ENCODE assay signal across 24 mouse cellular contexts in the genomic region with DNA sequence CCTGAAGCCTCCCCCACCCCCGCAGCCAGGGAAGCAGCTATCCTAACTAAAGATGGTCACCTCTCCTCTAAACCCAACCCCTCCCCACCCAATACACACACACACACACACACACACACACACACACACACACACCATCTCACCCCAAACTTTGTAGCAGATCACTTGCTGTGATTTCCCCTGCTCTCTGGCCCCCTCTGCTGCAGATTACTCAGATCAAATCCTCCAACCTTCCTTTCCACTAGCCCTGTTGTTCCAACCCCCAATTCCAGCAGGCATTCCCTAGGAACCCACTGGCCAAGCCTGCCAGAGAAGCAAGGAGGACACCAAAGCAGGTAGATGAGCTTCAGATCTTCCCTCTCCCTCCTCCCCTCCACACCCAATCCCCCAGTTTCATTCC.
DNase-seq lines count a peak whose midpoint lies in the region; ATAC-seq and TF ChIP-seq lines count a peak whose summit lies in the region.
"Had no signal": no experiment of that assay in that cellular context is flagged by ENCODE, and none has a peak within 500 bp of the region (broad histone marks: within the 10 kb centered on the region; RNA-seq: fewer than 3 reads in every experiment).

No protein-coding gene starts in this region.

- H3K9me3 ChIP-seq in heart, postnatal 0 days (replicated peaks; ENCODE audit: control insufficient read depth, low read length) = no peaks in the 10 kb centered on the region
- no peaks in the 10 kb centered on the region for H3K9me3 ChIP-seq in heart, embryonic 12.5 days (replicated peaks)
- H3K9me3 ChIP-seq in liver, postnatal 0 days (ENCODE audit: low read length) = no peaks in the 10 kb centered on the region
- H3K9me3 ChIP-seq: forebrain, embryonic 13.5 days; heart, embryonic 15.5 days; lung, embryonic 15.5 days; midbrain, embryonic 12.5 days; neural tube, embryonic 12.5 days had no signal

- H3K9ac ChIP-seq in heart, postnatal 0 days (replicated peaks; ENCODE audit: low read depth, low read length) = no peak overlapping the region
- no peak overlapping the region for H3K9ac ChIP-seq in heart, embryonic 12.5 days
- H3K9ac ChIP-seq in liver, postnatal 0 days (replicated peaks) = no peak overlapping the region
- H3K9ac ChIP-seq: forebrain, embryonic 13.5 days; heart, embryonic 15.5 days; hindbrain, embryonic 14.5 days; lung, embryonic 15.5 days; midbrain, embryonic 12.5 days; neural tube, embryonic 12.5 days had no signal

- no peaks in the 10 kb centered on the region for H3K4me1 ChIP-seq in heart, postnatal 0 days (ENCODE audit: control insufficient read depth, insufficient read depth)
- no peaks in the 10 kb centered on the region for H3K4me1 ChIP-seq in heart, embryonic 12.5 days (replicated peaks)
- no peaks in the 10 kb centered on the region for H3K4me1 ChIP-seq in liver, postnatal 0 days (ENCODE audit: insufficient read depth)
- H3K4me1 ChIP-seq: forebrain, embryonic 13.5 days; heart, embryonic 15.5 days; lung, embryonic 15.5 days; midbrain, embryonic 12.5 days; neural tube, embryonic 12.5 days had no signal

- H3K27ac ChIP-seq in heart, postnatal 0 days (ENCODE audit: low read depth) = no peak overlapping the region
- no peak overlapping the region for H3K27ac ChIP-seq in heart, embryonic 12.5 days (ENCODE audit: poor library complexity, severe bottlenecking)
- H3K27ac ChIP-seq in liver, postnatal 0 days (ENCODE audit: low read depth) = no peak overlapping the region
- H3K27ac ChIP-seq: forebrain, embryonic 13.5 days; heart, embryonic 15.5 days; hindbrain, embryonic 14.5 days; left cerebral cortex, adult 2 months; lung, embryonic 15.5 days; midbrain, embryonic 12.5 days; neural tube, embryonic 12.5 days had no signal

- no peak for DNase-seq in heart, postnatal 0 days (ENCODE audit: low spot score)
- no peak for DNase-seq in liver, postnatal 0 days
- DNase-seq in liver = no peak
- DNase-seq in thymus, postnatal 4 days = peak; percentile 41
- DNase-seq in thymus, postnatal 25 days = no peak
- no peak for DNase-seq in adrenal gland, postnatal 25 days
- DNase-seq: adrenal gland, adult 8-10 months; cerebellum, adult 2 months; cerebellum, postnatal 25 days; heart, postnatal 4 days; left cerebral cortex, postnatal 4 days; right cerebral cortex, postnatal 14 days; thymus, postnatal 36 days had no signal

- no peak overlapping the region for H3K4me2 ChIP-seq in heart, postnatal 0 days (ENCODE audit: low read depth, low read length)
- H3K4me2 ChIP-seq in heart, embryonic 12.5 days = no peak overlapping the region
- H3K4me2 ChIP-seq in liver, postnatal 0 days (ENCODE audit: low read depth, low read length) = no peak overlapping the region
- H3K4me2 ChIP-seq: forebrain, embryonic 13.5 days; heart, embryonic 15.5 days; hindbrain, embryonic 14.5 days; liver, embryonic 11.5 days; lung, embryonic 15.5 days; midbrain, embryonic 12.5 days; neural tube, embryonic 12.5 days had no signal

- no peak for TF ChIP-seq EP300 in heart, postnatal 0 days (IDR thresholded peaks at IDR 0.05; ENCODE audit: low read depth)
- TF ChIP-seq EP300 in liver, postnatal 0 days (IDR thresholded peaks at IDR 0.05; ENCODE audit: low read depth) = no peak

- no peak for ATAC-seq in heart, postnatal 0 days (ENCODE audit: insufficient read depth, low read depth)
- no peak for ATAC-seq in heart, embryonic 12.5 days (ENCODE audit: insufficient number of reproducible peaks, low FRiP score)
- ATAC-seq in liver, postnatal 0 days = no peak
- ATAC-seq: activated CD4-positive, CD25-positive, alpha-beta regulatory T cell, adult 4 months; forebrain, embryonic 13.5 days; inflammation-experienced regulatory T-cells, adult 6 months had no signal

- H3K4me3 ChIP-seq in heart, postnatal 0 days (ENCODE audit: low read depth, low read length) = no peak overlapping the region
- no peak overlapping the region for H3K4me3 ChIP-seq in heart, embryonic 12.5 days
- no peak overlapping the region for H3K4me3 ChIP-seq in liver, postnatal 0 days (ENCODE audit: low read depth, low read length)
- H3K4me3 ChIP-seq: forebrain, embryonic 13.5 days; heart, embryonic 15.5 days; left cerebral cortex, adult 2 months; lung, embryonic 15.5 days; midbrain, embryonic 12.5 days; neural tube, embryonic 12.5 days had no signal

- H3K27me3 ChIP-seq in heart, postnatal 0 days (ENCODE audit: control insufficient read depth, insufficient read depth, low read length) = no peaks in the 10 kb centered on the region
- no peaks in the 10 kb centered on the region for H3K27me3 ChIP-seq in heart, embryonic 12.5 days (replicated peaks)
- no peaks in the 10 kb centered on the region for H3K27me3 ChIP-seq in liver, postnatal 0 days (ENCODE audit: insufficient read depth, low read length)
- H3K27me3 ChIP-seq: forebrain, embryonic 13.5 days; heart, embryonic 15.5 days; lung, embryonic 15.5 days; midbrain, embryonic 12.5 days; neural tube, embryonic 12.5 days had no signal

- no peaks in the 10 kb centered on the region for H3K36me3 ChIP-seq in heart, postnatal 0 days (replicated peaks; ENCODE audit: control insufficient read depth, insufficient read depth, low read length)
- H3K36me3 ChIP-seq in heart, embryonic 12.5 days = no peaks in the 10 kb centered on the region
- H3K36me3 ChIP-seq in liver, postnatal 0 days (replicated peaks; ENCODE audit: insufficient read depth, low read length) = no peaks in the 10 kb centered on the region
- H3K36me3 ChIP-seq: heart, embryonic 15.5 days; lung, embryonic 15.5 days; midbrain, embryonic 12.5 days; neural tube, embryonic 12.5 days had no signal

- WGBS in heart, postnatal 0 days = 52% methylated on average over 1 of the region's 1 CpGs
- 23% methylated on average over 1 of the region's 1 CpGs for WGBS in heart, embryonic 12.5 days
- WGBS in liver, postnatal 0 days (ENCODE audit: insufficient replicate concordance) = 50% methylated on average over 1 of the region's 1 CpGs

- TF ChIP-seq CTCF in heart, postnatal 0 days (IDR thresholded peaks at IDR 0.05; ENCODE audit: low read depth) = peak; percentile 1; the same call in 1 of the 2 replicates
- peak; percentile 21 for TF ChIP-seq CTCF in liver, postnatal 0 days (IDR thresholded peaks at IDR 0.05; ENCODE audit: low read depth)
